Mouse (Mus musculus): ENCODE measurements around the gene Asgr2. TPM values are rescaled to one million over a fixed set of nuclear protein-coding genes. Genes with fewer than 3 reads are reported as not detected.
"Not testable (repeated sequence)": the region's sequence is repeated elsewhere in the genome, so short reads cannot be mapped to it uniquely, and the experiment has no call there.

Asgr2 gene
- polyA plus RNA-seq, 1 experiment = 1.3 TPM

GRCm38 (mm10) chr11:70066701-70067100, 25.7 kb upstream of the Asgr2 start:
- no peaks in the 10 kb centered on the region for H3K79me2 ChIP-seq (ENCODE audit: control insufficient read depth, insufficient read depth)
- no peaks in the 10 kb centered on the region for H3K79me3 ChIP-seq (ENCODE audit: low read depth)
- TF ChIP-seq USF1 (IDR thresholded peaks at IDR 0.05; ENCODE audit: low read depth) (no peak), MYOG (IDR thresholded peaks at IDR 0.05; ENCODE audit: control insufficient read depth, extremely low read depth, insufficient read length) (no peak), MAX (IDR thresholded peaks at IDR 0.05) (no peak), MYOD1 (IDR thresholded peaks at IDR 0.05; ENCODE audit: control insufficient read depth, insufficient read length, low read depth) (no peak), FOSL1 (IDR thresholded peaks at IDR 0.05; ENCODE audit: insufficient read depth, low read length, poor library complexity, severe bottlenecking) (no peak), CEBPB (IDR thresholded peaks at IDR 0.05; ENCODE audit: low read depth) (no peak), CTCF (IDR thresholded peaks at IDR 0.05; ENCODE audit: control insufficient read depth, insufficient read depth, insufficient read length) (no peak)
- H3K36me3 ChIP-seq (ENCODE audit: control insufficient read depth, insufficient read depth) = no peaks in the 10 kb centered on the region
- H3K4me3 ChIP-seq (ENCODE audit: insufficient read depth, poor library complexity, severe bottlenecking) = no peak overlapping the region
- no peak overlapping the region for H3ac ChIP-seq (ENCODE audit: control insufficient read depth, insufficient read length, low read depth)
- no peaks in the 10 kb centered on the region for H3K27me3 ChIP-seq (ENCODE audit: control insufficient read depth, insufficient read depth, insufficient read length)

- no peaks in the 10 kb centered on the region for H3K79me3 ChIP-seq (ENCODE audit: low read depth)
- H3K79me2 ChIP-seq (ENCODE audit: control insufficient read depth, insufficient read depth) = no peaks in the 10 kb centered on the region
- TF ChIP-seq MYOD1 (IDR thresholded peaks at IDR 0.05; ENCODE audit: control insufficient read depth, insufficient read length, low read depth) (no peak), MAX (IDR thresholded peaks at IDR 0.05) (no peak), FOSL1 (IDR thresholded peaks at IDR 0.05; ENCODE audit: insufficient read depth, low read length, poor library complexity, severe bottlenecking) (no peak), CEBPB (IDR thresholded peaks at IDR 0.05; ENCODE audit: low read depth) (no peak), CTCF (IDR thresholded peaks at IDR 0.05; ENCODE audit: control insufficient read depth, insufficient read depth, insufficient read length) (no peak), USF1 (IDR thresholded peaks at IDR 0.05; ENCODE audit: low read depth) (no peak), MYOG (IDR thresholded peaks at IDR 0.05; ENCODE audit: control insufficient read depth, extremely low read depth, insufficient read length) (no peak)
- no peak overlapping the region for H3ac ChIP-seq (ENCODE audit: control insufficient read depth, insufficient read length, low read depth)
- H3K36me3 ChIP-seq (ENCODE audit: control insufficient read depth, insufficient read depth) = no peaks in the 10 kb centered on the region
- H3K27me3 ChIP-seq (ENCODE audit: control insufficient read depth, insufficient read depth, insufficient read length) = no peaks in the 10 kb centered on the region
- H3K4me3 ChIP-seq (ENCODE audit: insufficient read depth, poor library complexity, severe bottlenecking) = no peak overlapping the region
Observed at GRCm38 (mm10) chr11:70068245-70068644, 24.2 kb upstream of the Asgr2 start.

GRCm38 (mm10) chr11:70070057-70070456, 22.4 kb upstream of the Asgr2 start:
- no peaks in the 10 kb centered on the region for H3K36me3 ChIP-seq (ENCODE audit: control insufficient read depth, insufficient read depth)
- no peak overlapping the region for H3ac ChIP-seq (ENCODE audit: control insufficient read depth, insufficient read length, low read depth)
- no peaks in the 10 kb centered on the region for H3K27me3 ChIP-seq (ENCODE audit: control insufficient read depth, insufficient read depth, insufficient read length)
- no peaks in the 10 kb centered on the region for H3K79me2 ChIP-seq (ENCODE audit: control insufficient read depth, insufficient read depth)
- TF ChIP-seq CTCF (IDR thresholded peaks at IDR 0.05; ENCODE audit: control insufficient read depth, insufficient read depth, insufficient read length) = no peak
- no peaks in the 10 kb centered on the region for H3K79me3 ChIP-seq (ENCODE audit: low read depth)
- H3K4me3 ChIP-seq (ENCODE audit: insufficient read depth, poor library complexity, severe bottlenecking) = no peak overlapping the region

DNA sequence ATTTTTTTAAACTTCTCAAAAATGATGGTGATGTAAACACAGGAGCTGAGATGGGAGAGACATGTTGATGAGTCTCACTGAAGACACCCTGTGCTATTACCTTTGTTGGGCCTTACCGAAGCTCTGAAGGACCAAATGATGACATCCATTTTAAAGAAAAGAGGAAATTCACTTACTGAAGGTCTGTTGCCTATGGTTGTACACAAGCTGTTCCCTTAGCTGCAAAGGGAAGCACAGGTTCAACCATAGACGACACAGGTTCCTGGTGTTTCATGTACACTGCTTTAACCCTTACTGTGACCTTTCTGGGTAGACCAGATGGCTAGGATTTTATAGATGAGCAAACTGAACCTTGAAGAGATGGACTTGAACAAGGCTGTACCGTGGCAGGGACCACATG, 21.8 kb upstream of the Asgr2 start:
- H3ac ChIP-seq (ENCODE audit: control insufficient read depth, insufficient read length, low read depth); H3K36me3 ChIP-seq (ENCODE audit: control insufficient read depth, insufficient read depth); H3K4me3 ChIP-seq (ENCODE audit: insufficient read depth, poor library complexity, severe bottlenecking); H3K79me2 ChIP-seq (ENCODE audit: control insufficient read depth, insufficient read depth); H3K27me3 ChIP-seq (ENCODE audit: control insufficient read depth, insufficient read depth, insufficient read length); H3K79me3 ChIP-seq (ENCODE audit: low read depth): not testable (repeated sequence)

GRCm38 (mm10) chr11:70074379-70075071, 17.9 kb upstream of the Asgr2 start:
- no peaks in the 10 kb centered on the region for H3K79me3 ChIP-seq (ENCODE audit: low read depth)
- TF ChIP-seq USF1 (IDR thresholded peaks at IDR 0.05; ENCODE audit: low read depth) = no peak
- peak; percentile 99 for TF ChIP-seq CEBPB (IDR thresholded peaks at IDR 0.05; ENCODE audit: low read depth)
- peak; percentile 90 for TF ChIP-seq CTCF (IDR thresholded peaks at IDR 0.05; ENCODE audit: control insufficient read depth, insufficient read depth, insufficient read length)
- TF ChIP-seq MYOG (IDR thresholded peaks at IDR 0.05; ENCODE audit: control insufficient read depth, extremely low read depth, insufficient read length) = no peak
- TF ChIP-seq MAX (IDR thresholded peaks at IDR 0.05) = peak; percentile 68
- no peak for TF ChIP-seq FOSL1 (IDR thresholded peaks at IDR 0.05; ENCODE audit: insufficient read depth, low read length, poor library complexity, severe bottlenecking)
- no peak for TF ChIP-seq MYOD1 (IDR thresholded peaks at IDR 0.05; ENCODE audit: control insufficient read depth, insufficient read length, low read depth)
- no peak overlapping the region for H3K4me3 ChIP-seq (ENCODE audit: insufficient read depth, poor library complexity, severe bottlenecking)
- no peaks in the 10 kb centered on the region for H3K27me3 ChIP-seq (ENCODE audit: control insufficient read depth, insufficient read depth, insufficient read length)
- peak overlapping the region; percentile 51 for H3ac ChIP-seq (ENCODE audit: control insufficient read depth, insufficient read length, low read depth)
- H3K36me3 ChIP-seq (ENCODE audit: control insufficient read depth, insufficient read depth) = no peaks in the 10 kb centered on the region
- no peaks in the 10 kb centered on the region for H3K79me2 ChIP-seq (ENCODE audit: control insufficient read depth, insufficient read depth)

DNA sequence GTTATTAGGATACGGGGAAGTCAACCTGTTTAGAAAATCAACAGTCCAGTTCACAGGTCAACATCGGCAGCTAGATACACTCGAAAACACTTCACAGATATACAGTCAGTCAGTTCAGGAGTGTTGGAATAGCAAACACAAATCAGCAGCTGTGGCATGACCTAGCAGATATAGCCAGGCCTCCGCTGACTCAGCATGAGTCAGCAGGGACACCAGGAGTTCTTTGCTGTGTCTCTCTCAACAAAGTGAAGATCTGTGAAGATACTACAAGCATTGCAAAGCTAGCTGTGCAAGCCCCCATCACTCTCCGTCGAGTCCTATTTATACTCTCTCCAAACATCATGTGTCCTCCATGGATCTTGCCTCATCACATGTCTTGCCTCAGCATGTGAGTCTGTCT, 16.9 kb upstream of the Asgr2 start:
- TF ChIP-seq MYOD1 (IDR thresholded peaks at IDR 0.05; ENCODE audit: control insufficient read depth, insufficient read length, low read depth) (peak; percentile 85), MAX (IDR thresholded peaks at IDR 0.05) (peak; percentile 14), CEBPB (IDR thresholded peaks at IDR 0.05; ENCODE audit: low read depth) (no peak), FOSL1 (IDR thresholded peaks at IDR 0.05; ENCODE audit: insufficient read depth, low read length, poor library complexity, severe bottlenecking) (peak; percentile 98)
- H3K36me3 ChIP-seq (ENCODE audit: control insufficient read depth, insufficient read depth) = no peaks in the 10 kb centered on the region
- H3K79me3 ChIP-seq (ENCODE audit: low read depth) = no peaks in the 10 kb centered on the region
- H3K27me3 ChIP-seq (ENCODE audit: control insufficient read depth, insufficient read depth, insufficient read length) = no peaks in the 10 kb centered on the region
- no peak overlapping the region for H3ac ChIP-seq (ENCODE audit: control insufficient read depth, insufficient read length, low read depth)
- H3K79me2 ChIP-seq (ENCODE audit: control insufficient read depth, insufficient read depth) = no peaks in the 10 kb centered on the region
- H3K4me3 ChIP-seq (ENCODE audit: insufficient read depth, poor library complexity, severe bottlenecking) = no peak overlapping the region
